Mouse (Mus musculus): ENCODE measurements around the gene Ccdc106.

GRCm38 (mm10) chr7:5029543-5029942 is 9.2 kb downstream of the Ccdc106 start:
- TF ChIP-seq POLR2AphosphoS2 (IDR thresholded peaks at IDR 0.05; ENCODE audit: low read depth, low read length) (no peak), CTCF (conservative IDR thresholded peaks at IDR 0.05 in 1 of 2, IDR thresholded peaks at IDR 0.05 in 1 of 2; ENCODE audit: low read depth in 2 of 2, low read length in 2 of 2) (no peak), E2F4 (IDR thresholded peaks at IDR 0.05; ENCODE audit: insufficient replicate concordance, low read depth, low read length) (no peak), ZC3H11A (IDR thresholded peaks at IDR 0.05; ENCODE audit: low read depth, low read length) (no peak), POLR2A (IDR thresholded peaks at IDR 0.05; ENCODE audit: low read depth, low read length) (no peak), MAFK (IDR thresholded peaks at IDR 0.05; ENCODE audit: insufficient replicate concordance, low read length) (no peak), KAT2A (IDR thresholded peaks at IDR 0.05; ENCODE audit: insufficient replicate concordance, low read length) (no peak), NRF1 (IDR thresholded peaks at IDR 0.05; ENCODE audit: low read depth, low read length) (no peak), GABPA (IDR thresholded peaks at IDR 0.05; ENCODE audit: insufficient replicate concordance, low read depth, low read length) (no peak), ZMIZ1 (IDR thresholded peaks at IDR 0.05; ENCODE audit: low read depth, low read length) (no peak), USF1 (IDR thresholded peaks at IDR 0.05; ENCODE audit: low read depth, low read length) (no peak), ETS1 (conservative IDR thresholded peaks at IDR 0.05; ENCODE audit: low read depth, low read length) (no peak), MXI1 (IDR thresholded peaks at IDR 0.05; ENCODE audit: low read depth, low read length) (no peak)

All from CH12.LX (cell line).